Mouse (Mus musculus): Measurements from ENCODE around the gene Cx3cr1.

GRCm38 (mm10) chr9:119887144-119887901 is 182.4 kb downstream of the Cx3cr1 start:
- TF ChIP-seq CTCF (conservative IDR thresholded peaks at IDR 0.05; ENCODE audit: low read length) (no peak), POU5F1 (IDR thresholded peaks at IDR 0.05; ENCODE audit: borderline replicate concordance, low read length) (no peak), NANOG (IDR thresholded peaks at IDR 0.05; ENCODE audit: borderline replicate concordance, low read length) (no peak)
